Mouse (Mus musculus): ENCODE data around the gene Ppm1h.
A peak's percentile ranks its signal among the peaks of the same experiment; 100 is the strongest.

Gene Ppm1h

DNA sequence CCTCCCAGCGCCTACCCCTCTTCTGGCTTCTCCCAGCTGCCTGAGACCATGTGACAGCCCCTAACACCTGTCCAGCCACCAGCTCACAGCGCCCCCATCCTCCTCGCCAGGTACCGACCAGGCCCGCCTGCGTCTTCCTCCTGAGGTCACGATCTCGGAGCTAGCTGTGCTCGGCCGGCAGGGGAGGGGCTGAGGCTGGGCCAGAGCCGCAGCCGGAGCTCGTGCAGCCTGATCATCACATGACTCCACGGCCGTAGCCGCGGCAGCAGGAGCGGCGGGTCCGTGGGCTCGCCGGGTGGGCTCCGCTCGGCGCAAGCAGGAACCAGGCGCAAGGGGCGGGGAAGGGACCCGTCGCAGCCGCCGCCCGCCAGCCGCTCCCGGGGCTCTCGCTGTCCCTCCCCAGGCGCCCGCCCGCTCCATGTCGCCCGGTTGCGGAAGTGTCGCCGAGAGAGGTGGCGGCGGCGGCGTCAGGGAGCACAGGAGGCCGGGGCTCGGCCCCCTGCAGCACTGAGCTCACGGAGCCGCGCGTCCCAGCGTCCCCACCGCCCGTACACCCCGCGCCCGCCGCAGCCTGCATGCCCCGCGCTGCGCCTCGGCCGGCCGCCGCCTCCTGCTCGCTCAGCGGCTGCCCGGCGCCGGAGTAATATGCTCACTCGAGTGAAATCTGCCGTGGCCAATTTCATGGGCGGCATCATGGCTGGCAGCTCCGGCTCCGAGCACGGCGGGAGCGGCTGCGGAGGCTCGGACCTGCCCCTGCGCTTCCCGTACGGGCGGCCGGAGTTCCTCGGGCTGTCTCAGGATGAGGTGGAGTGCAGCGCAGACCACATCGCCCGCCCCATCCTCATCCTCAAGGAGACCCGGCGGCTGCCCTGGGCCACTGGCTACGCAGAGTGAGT lies at the start of gene Ppm1h:
Gene Ppm1h, plus strand, starts transcription at position 222 of the 896 bp plus-strand sequence.
- peak; percentile 60 for DNase-seq (ENCODE audit: low spot score)

DNA sequence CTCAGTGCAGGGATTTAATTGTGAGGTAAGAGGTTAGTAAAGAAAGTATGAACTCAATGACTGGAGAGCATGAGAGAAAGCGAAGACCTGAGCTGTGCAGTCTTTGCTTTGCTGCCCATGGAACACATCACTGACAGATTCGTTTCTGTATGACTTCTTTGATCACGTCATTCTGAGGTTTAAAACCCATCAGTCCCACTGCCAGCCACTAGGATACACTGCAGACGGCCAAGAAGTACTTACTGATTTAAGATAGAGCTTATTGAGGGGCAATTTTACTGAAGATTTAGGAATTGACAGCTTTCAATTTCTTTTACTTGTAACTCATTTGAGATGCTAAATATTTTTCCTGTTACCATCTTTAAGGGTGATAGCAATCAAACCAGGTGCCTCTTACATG lies 49.6 kb upstream of the Ppm1h start:
- DNase-seq (ENCODE audit: low spot score), result no peak

- DNase-seq (ENCODE audit: low spot score), result no peak
Measured at GRCm38 (mm10) chr10:122639879-122640278, 38.7 kb upstream of the Ppm1h start.

DNA sequence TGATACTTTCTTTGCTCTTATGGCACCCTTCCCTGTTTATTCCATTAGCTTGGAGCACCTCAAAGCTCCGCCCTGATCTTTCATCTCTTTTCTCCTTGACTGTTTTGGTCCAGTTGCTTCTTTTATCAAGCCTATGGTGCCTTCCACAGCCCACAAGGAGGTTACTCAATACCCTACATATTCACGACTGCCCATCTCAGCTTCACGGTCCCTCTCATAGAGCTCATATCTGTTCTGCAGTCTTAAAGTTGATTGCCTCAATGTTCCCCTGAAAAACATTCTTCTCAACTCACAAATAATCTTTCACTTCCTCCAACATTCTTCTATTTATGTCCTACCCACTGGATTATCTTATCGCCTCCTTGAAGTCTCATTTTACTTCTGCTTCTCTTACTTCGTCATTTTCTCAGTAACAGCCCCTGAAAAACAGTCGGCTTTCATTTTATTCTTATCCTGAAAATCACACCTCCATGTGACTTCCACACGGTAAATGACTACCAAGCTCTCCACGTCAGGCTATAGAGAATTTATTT lies 37.2 kb upstream of the Ppm1h start:
- no peak for DNase-seq (ENCODE audit: low spot score)

- DNase-seq (ENCODE audit: low spot score), result no peak
Measured at GRCm38 (mm10) chr10:122642125-122642524, 36.4 kb upstream of the Ppm1h start.

- DNase-seq (ENCODE audit: low spot score), result no peak
Measured at GRCm38 (mm10) chr10:122651932-122652331, 26.6 kb upstream of the Ppm1h start.

DNA sequence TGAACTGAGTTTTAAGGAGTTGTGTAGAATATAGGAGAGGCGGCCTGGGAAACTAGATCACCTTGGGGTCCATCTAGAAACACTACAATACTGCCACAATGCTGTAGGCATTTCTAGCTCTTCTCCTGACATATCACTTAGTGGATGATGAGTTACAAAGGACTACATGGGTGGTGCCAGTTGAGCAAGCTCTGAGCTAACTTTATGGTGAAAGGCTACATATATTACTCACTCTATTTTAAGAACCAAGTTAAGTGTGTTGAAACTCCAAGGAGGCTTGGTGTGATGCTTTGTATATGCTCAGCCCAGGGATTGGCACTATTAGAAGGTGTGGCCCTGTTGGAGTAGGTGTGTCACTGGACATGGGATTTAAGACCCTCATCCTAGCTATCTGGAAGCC lies 26.0 kb upstream of the Ppm1h start:
- no peak for DNase-seq (ENCODE audit: low spot score)

DNA sequence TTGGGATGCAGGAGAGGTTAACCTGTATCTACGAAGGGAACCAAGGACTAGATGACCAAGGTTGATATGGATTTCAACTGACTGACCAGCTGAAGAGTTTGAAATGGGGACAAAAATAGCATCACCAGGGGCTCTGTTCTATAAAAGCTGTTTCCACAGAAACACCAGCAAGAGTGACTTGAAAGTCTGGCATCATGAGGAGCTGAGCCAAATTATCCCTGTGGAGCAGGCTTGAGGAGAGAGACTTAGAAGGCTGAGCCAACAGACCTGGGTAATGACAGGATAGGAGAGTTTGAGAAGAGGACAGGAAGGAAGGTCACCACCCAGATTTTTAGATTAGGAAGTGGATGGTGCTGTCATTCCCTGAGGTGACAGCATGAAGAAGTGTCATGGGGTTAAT lies 12.9 kb upstream of the Ppm1h start:
- DNase-seq (ENCODE audit: low spot score), result no peak

DNA sequence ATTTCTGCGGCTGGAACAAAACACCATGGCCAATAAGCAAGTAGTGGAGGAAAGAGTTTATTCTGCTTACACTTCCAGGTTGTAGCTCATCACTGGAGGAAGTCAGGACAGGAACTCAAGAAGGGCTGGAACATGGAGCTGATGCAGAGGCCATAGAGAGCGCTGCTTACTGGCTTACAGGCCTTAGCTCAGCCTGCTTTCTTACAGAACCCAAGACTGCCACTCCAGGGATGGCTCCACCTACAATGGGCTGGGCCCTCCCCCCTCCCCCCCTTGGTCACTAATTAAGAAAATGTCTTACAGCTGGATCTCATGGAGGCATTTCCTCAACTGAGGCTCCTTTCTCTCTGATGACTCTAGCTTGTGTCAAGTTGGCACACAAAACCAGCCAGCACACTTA lies 7.3 kb upstream of the Ppm1h start:
- DNase-seq (ENCODE audit: low spot score), result no peak

DNA sequence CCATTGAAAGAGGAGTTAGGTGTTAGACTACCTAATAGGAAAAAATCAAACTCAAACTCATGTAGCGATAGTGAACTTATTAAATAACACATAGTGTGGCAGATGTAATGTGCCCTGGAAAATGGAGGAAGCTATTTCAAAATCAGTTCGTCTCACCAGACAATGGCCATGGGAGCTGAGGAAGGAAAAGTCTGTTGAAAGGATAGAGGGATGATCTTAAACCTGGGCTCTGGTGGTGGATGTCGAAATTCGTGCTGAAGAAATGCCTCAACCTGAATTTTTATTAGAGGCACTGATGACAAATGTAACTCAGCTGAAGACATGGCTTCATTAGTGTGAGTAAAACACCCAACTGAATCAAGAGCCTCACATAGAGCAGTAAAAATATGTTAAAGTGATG lies 6.5 kb upstream of the Ppm1h start:
- DNase-seq (ENCODE audit: low spot score), result no peak

DNA sequence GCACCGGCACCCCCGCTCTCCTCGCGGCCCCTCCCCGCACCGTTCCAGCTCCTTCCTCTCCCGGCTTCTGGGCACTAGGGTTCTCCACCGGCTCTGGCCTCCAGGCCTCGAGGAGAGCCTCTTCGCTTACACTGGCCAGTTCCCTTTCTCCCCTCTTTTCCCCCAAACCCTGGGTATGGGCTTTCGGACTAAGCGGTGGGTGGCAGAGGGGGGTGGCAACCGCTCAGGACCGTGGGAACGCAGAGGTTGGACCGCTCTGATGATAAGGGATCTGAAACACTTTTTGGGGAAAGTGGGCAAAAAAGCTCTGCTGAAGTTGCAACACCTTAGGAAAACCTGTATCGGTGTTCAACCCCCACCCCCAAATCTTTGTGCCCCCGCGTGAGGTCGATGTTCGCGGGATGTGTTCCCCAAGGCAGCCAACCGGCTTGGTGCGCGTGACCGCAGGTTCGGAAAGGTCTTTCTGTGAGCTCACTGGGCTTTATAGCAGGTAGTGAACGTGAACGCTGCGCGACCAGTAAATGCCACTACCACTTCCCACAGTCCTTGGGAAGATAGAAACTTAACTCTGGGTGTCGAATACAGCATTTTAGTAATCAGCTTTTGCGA lies 979 bp downstream of the Ppm1h start:
- peak; percentile 15 for DNase-seq (ENCODE audit: low spot score)

DNA sequence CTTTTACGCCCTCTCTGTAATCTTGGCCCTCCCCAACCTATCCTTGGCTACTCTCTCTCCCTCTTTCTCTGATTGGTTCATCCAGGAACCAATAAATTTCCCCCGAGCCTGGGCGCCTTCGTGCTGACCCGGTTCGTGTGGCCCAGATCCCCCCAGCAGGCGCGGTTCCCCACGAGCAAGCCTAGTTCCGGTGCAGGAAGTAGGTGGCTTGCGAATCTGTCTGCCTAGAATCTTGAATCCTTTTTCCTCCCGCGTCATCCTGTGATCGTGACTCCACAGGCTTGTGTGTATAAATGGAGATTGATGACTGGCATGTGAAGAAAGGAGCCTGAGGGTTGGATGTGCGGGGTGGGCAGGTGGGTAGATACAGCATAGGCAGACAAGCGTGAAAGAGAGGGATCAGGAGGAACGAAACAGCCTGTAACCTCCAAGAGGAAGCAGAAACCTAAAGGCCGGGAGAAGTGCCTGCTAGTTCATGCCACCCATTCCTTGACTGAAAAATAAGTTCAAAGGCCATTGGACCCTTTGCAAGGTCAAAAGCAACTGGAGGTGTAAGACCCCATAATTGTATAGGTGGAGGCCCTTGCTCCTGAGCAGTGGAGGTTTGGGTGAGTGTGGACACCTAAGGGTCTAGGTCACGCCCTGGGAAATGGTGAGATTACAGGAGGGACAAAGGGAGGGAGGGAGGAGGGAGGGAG lies 2.0 kb downstream of the Ppm1h start:
- DNase-seq (ENCODE audit: low spot score), result peak; percentile 23

DNA sequence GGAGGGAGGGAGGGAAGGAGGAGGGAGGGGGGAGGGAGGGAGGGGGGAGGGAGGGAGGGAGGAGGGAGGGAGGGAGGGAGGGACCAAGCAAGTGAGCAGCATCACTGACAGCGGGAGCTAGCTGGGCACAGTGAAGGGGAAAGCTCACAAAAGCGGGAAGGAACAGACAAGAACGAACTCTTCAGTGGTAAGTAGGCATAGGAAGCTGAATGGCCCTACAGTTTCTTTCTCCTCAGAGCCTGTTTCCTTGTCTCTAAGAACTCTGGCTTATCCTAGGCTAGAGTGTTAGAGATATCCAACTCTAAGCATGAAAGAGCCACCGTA lies 2.5 kb downstream of the Ppm1h start:
- DNase-seq (ENCODE audit: low spot score), result no peak

DNA sequence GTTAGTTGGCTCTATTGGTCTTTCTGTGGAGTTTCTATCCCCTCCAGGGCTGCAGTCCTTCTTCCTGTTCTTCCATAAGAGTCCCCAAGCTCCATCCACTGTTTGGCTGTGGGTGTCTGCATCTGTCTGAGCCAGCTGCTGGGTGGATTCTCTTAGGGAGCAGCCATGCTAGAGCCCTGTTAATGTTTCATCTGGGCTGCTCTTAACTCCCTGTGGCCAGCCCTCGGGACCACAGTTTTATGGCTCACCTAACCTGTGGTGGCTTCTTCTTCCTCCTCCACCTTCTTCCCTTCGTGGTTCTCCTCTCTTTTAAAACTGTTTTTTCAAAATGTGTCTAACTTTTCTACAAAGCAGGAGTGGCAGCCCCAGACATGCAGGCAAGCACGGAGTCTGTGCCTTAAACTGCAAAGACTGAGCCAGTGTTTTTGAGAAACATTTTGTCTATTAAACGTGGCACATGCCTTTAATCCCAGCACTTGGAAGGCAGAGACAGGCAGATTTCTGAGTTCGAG lies 5.3 kb downstream of the Ppm1h start:
- DNase-seq (ENCODE audit: low spot score), result no peak

GRCm38 (mm10) chr10:122685297-122685696 lies 6.7 kb downstream of the Ppm1h start:
- no peak for DNase-seq (ENCODE audit: low spot score)

- DNase-seq (ENCODE audit: low spot score), result no peak
Measured at GRCm38 (mm10) chr10:122685836-122686531, 7.4 kb downstream of the Ppm1h start.

DNA sequence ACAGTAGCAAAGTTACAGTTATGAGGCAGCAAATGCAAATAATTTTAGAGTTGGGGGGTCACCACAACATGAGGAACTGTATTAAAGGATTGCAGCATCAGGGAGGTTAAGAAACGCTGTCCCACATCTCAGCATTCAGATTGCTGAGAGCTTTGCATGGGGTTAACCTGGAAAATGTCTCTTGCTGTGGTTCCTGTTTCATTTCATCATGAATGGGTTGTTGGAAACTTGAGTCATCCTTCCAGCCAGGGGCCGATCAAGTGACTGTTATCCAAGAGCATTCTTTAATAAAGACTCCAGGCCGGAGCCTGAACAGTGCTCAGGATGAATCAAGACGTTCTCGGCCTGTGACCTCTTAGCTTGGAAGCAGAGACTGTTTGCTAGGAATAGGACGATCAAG lies 12.1 kb downstream of the Ppm1h start:
- DNase-seq (ENCODE audit: low spot score), result no peak

- DNase-seq (ENCODE audit: low spot score), result no peak
Measured at GRCm38 (mm10) chr10:122693158-122693777, 14.7 kb downstream of the Ppm1h start.

- no peak for DNase-seq (ENCODE audit: low spot score)
Measured at GRCm38 (mm10) chr10:122693911-122694618, 15.5 kb downstream of the Ppm1h start.

- DNase-seq (ENCODE audit: low spot score), result no peak
Measured at GRCm38 (mm10) chr10:122696335-122696734, 17.8 kb downstream of the Ppm1h start.

- DNase-seq (ENCODE audit: low spot score), result no peak
Measured at GRCm38 (mm10) chr10:122698347-122698746, 19.8 kb downstream of the Ppm1h start.
